Mouse (Mus musculus) liver, embryonic 14.5 days (tissue): Measurements from ENCODE around the gene Mvp.

Source experiments
- CTCF ChIP-seq: IDR thresholded peaks from 2 replicates; pipeline ENCODE4 v1.5.1; 2016; ENCODE audit warnings: antibody characterized with exemption, low read depth, control low read depth
- EP300 ChIP-seq: IDR thresholded peaks from 2 replicates; pipeline ENCODE4 v1.6.1; 2016; ENCODE audit warnings: antibody characterized with exemption, low read depth

GRCm38 (mm10) chr7:127016486-127016938 is 2.1 kb upstream of the Mvp start:
- TF ChIP-seq CTCF, result no peak
- no peak for TF ChIP-seq EP300
